Mouse (Mus musculus): ENCODE data around the gene Hyal3. TPM values are rescaled to one million over a fixed set of nuclear protein-coding genes. Genes with fewer than 3 reads are reported as not detected.

Gene Hyal3
- polyA plus RNA-seq, 1 experiment from 2014 or later: 1.1 TPM

DNA sequence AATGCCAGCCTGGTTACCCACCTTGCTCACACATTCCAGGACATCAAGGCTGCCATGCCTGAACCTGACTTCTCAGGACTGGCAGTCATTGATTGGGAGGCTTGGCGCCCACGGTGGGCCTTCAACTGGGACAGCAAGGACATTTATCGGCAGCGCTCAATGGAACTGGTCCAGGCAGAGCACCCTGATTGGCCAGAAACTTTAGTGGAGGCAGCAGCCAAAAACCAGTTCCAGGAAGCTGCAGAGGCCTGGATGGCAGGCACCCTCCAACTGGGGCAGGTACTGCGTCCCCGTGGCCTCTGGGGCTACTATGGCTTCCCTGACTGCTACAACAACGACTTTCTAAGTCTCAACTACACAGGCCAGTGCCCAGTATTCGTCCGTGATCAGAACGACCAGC is 2.7 kb upstream of the Hyal3 start:
- 86% methylated on average over 10 of the region's 10 CpGs for WGBS
- no peak overlapping the region for H3K9ac ChIP-seq
- no peak for ATAC-seq (ENCODE audit: insufficient read depth, low FRiP score, low read depth)
- H3K9me3 ChIP-seq: no peaks in the 10 kb centered on the region
- no peak overlapping the region for H3K4me3 ChIP-seq (replicated peaks)
- peak overlapping the region; percentile 74; the same call in 1 of the 2 replicates for H3K4me2 ChIP-seq
- H3K27me3 ChIP-seq (replicated peaks): no peaks in the 10 kb centered on the region
- peaks cover 46% of the 10 kb centered on the region for H3K4me1 ChIP-seq
- peaks cover 11% of the 10 kb centered on the region; the same call in 1 of the 2 replicates for H3K36me3 ChIP-seq
- H3K27ac ChIP-seq: no peak overlapping the region

DNA sequence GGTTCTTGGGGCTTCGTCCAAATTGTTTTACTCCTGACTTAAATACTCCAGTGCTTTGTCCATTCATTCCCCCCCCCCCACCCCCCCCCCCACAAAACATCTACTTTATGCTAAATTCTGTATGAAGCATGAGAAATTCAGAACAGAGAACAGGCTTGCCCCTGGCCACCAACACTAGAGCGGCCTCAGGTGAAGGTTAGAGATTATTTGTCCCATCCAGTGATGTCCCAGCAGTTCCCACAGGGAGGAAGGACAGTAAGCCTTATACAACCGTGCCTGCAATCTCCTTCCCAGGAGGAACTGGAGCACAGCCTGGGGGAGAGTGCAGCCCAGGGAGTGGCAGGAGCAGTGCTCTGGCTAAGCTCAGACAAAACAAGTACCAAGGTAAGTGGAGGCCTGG is 2.0 kb upstream of the Hyal3 start, which contains the start of gene Naa80:
Gene Naa80, plus strand, starts transcription at position 301 of the 400 bp plus-strand sequence.
- Histone ChIP-seq H3K9me3 (no peaks in the 10 kb centered on the region), H3K4me1 (peaks cover 46% of the 10 kb centered on the region), H3K9ac (no peak within 1 kb of the TSS), H3K27ac (peak within 1 kb of the TSS; percentile 94), H3K27me3 (replicated peaks) (no peaks in the 10 kb centered on the region), H3K36me3 (peaks cover 6% of the 10 kb centered on the region; the same call in 1 of the 2 replicates), H3K4me2 (peak within 1 kb of the TSS; percentile 79; the same call in 1 of the 2 replicates), H3K4me3 (replicated peaks) (no peak within 1 kb of the TSS)
- ATAC-seq (ENCODE audit: insufficient read depth, low FRiP score, low read depth): no peak
- 75% methylated on average over 3 of the region's 3 CpGs for WGBS

DNA sequence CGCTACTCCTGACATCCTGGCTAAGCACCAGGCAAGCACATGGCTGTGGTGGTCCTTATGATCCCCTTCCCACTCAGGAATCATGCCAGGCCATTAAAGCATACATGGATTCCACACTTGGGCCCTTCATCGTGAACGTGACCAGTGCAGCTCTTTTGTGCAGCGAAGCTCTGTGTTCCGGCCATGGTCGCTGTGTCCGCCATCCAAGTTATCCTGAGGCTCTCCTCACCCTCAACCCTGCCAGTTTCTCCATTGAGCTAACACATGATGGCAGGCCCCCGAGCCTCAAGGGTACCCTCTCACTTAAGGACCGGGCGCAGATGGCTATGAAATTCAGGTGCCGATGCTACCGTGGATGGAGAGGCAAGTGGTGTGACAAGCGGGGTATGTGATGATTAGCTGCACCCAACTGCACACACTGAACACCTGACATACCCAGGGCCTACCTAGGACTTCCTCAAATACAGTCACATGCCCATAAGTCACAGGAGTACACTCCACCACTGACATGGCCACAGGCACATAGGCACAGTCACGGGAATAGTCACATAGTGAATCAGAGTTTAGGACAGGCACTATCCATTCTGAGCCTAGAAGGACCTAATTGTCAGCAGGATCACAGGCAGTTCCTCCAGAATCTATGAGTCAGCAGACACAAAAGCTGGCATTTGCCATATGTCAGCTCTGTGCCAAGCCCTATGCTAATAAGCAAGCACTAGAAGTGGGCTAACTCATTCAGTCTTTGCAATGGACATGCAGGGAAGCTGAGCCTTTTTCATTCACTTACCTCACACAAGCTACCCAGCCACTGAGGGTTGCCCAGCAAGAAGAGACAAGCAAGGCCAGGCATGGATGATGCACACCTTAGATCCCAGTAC is 1.4 kb upstream of the Hyal3 start:
- Histone ChIP-seq H3K9me3 (no peaks in the 10 kb centered on the region), H3K27ac (peak overlapping the region; percentile 94), H3K9ac (0 out of 2 replicates have a peak overlapping the region, but pooled peaks have one; percentile 2), H3K36me3 (0 out of 2 replicates have a peak, but pooled peaks cover 3% of the 10 kb centered on the region), H3K4me3 (replicated peaks) (no peak overlapping the region), H3K4me2 (0 out of 2 replicates have a peak overlapping the region, but pooled peaks have one; percentile 79), H3K4me1 (peaks cover 46% of the 10 kb centered on the region), H3K27me3 (replicated peaks) (no peaks in the 10 kb centered on the region)
- 93% methylated on average over 14 of the region's 14 CpGs for WGBS
- no peak for ATAC-seq (ENCODE audit: insufficient read depth, low FRiP score, low read depth)

DNA sequence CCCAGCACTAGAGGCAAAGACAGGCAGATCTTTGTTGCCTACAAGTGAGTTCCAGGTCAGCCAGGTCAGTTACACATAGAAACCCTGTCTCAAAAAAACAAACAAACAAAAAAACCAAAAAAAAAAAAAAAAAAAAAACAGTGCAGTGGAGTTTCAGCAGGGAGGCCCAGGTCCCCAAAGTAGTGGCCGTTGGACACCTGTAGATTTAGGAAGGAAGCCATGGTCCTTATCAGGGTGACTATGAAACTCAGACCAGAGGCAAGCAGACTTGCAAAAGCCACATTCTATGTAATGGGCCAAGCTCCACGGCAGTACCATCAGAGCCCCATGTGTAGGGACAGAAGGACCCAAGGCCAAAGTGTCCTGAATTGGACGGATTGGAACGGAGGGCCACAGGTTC is 966 bp downstream of the Hyal3 start:
- 61% methylated on average over 4 of the region's 4 CpGs for WGBS
- no peak for ATAC-seq (ENCODE audit: insufficient read depth, low FRiP score, low read depth)

DNA sequence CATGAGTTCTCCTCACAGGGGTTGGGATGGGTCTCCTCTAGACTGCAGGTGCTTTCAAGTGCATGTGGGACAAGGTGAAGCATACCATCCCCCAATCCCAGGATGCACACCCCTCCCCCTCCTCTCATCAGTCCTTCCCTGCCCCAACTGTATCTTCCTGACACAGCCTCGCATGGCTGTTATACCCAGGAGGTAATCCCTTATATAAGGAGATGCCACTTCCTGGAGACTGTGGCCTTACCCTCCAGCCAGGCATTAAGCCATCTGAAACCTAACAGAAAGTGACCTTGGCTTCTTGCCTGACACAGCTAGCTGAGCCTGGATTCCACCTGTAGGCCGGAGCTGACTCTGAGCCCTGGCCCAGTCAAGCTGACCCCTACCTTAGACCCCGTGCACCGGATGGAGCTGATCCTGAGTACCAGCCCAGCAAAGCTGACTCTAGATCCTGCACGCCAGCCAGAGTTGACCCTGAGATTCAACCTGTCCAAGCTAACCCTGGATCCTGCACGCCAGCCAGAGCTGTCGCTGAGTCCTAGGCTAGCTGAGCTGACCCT is 2.0 kb downstream of the Hyal3 start:
- 84% methylated on average over 7 of the region's 7 CpGs for WGBS
- Histone ChIP-seq H3K4me2 (no peak overlapping the region), H3K36me3 (0 out of 2 replicates have a peak, but pooled peaks cover 3% of the 10 kb centered on the region), H3K4me1 (peaks cover 26% of the 10 kb centered on the region), H3K4me3 (replicated peaks) (no peak overlapping the region), H3K27ac (no peak overlapping the region), H3K9me3 (no peaks in the 10 kb centered on the region), H3K9ac (no peak overlapping the region), H3K27me3 (replicated peaks) (no peaks in the 10 kb centered on the region)
- ATAC-seq (ENCODE audit: insufficient read depth, low FRiP score, low read depth): no peak

More for the DNA sequence above, 966 bp downstream of the Hyal3 start:
- no peaks in the 10 kb centered on the region for H3K27me3 ChIP-seq (replicated peaks)
- peak overlapping the region; percentile 79 for H3K4me2 ChIP-seq
- H3K4me1 ChIP-seq: peaks cover 36% of the 10 kb centered on the region
- H3K27ac ChIP-seq: peak overlapping the region; percentile 94
- H3K36me3 ChIP-seq: 0 out of 2 replicates have a peak, but pooled peaks cover 3% of the 10 kb centered on the region
- H3K4me3 ChIP-seq (replicated peaks): peak overlapping the region; percentile 56
- peak overlapping the region; percentile 50; the same call in 1 of the 2 replicates for H3K9ac ChIP-seq
- H3K9me3 ChIP-seq: no peaks in the 10 kb centered on the region

DNA sequence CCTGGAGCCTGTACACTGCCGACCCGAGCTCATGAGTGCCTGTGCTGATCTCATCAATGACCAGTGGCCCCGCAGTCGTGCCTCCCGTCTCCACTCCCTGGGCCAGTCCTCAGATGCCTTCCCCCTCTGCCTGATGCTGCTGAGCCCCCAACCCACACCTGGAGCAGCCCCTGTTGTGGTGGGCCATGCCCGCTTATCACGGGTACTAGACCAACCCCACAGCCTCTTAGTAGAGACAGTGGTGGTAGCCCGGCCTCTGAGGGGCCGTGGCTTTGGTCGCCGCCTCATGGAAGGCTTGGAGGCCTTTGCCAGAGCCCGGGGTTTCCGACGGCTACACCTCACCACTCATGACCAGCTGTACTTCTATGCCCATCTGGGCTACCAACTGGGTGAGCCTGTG is 2.6 kb downstream of the Hyal3 start:
- WGBS: 90% methylated on average over 14 of the region's 14 CpGs

DNA sequence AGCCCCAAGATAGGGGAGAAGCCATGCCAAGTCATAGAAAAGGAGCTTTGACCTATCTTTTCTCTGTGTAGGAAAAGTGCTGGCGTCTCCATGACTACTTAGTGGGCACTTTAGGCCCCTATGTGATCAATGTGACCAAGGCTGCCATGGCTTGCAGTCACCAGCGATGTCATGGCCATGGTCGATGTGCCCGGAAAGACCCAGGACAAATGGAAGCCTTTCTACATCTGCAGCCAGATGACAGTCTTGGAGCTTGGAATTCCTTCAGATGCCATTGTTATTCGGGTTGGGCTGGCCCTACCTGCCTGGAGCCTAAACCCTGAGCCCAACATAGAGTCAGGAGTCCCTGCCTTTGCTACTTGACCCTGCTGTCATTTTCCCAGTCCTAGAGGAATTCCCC is 5.9 kb downstream of the Hyal3 start:
- Histone ChIP-seq H3K4me3 (replicated peaks) (no peak overlapping the region), H3K9me3 (no peaks in the 10 kb centered on the region), H3K27ac (peak overlapping the region; percentile 40; the same call in 1 of the 2 replicates), H3K4me1 (peaks cover 26% of the 10 kb centered on the region), H3K27me3 (replicated peaks) (no peaks in the 10 kb centered on the region), H3K36me3 (peaks cover 20% of the 10 kb centered on the region; the same call in 1 of the 2 replicates), H3K4me2 (0 out of 2 replicates have a peak overlapping the region, but pooled peaks have one; percentile 40), H3K9ac (no peak overlapping the region)
- WGBS: 88% methylated on average over 5 of the region's 5 CpGs
- ATAC-seq (ENCODE audit: insufficient read depth, low FRiP score, low read depth): no peak

More for the DNA sequence above, 2.6 kb downstream of the Hyal3 start:
- H3K4me2 ChIP-seq: no peak overlapping the region
- 0 out of 2 replicates have a peak, but pooled peaks cover 3% of the 10 kb centered on the region for H3K36me3 ChIP-seq
- H3K9me3 ChIP-seq: no peaks in the 10 kb centered on the region
- H3K27me3 ChIP-seq (replicated peaks): no peaks in the 10 kb centered on the region
- no peak overlapping the region for H3K4me3 ChIP-seq (replicated peaks)
- H3K27ac ChIP-seq: no peak overlapping the region
- ATAC-seq (ENCODE audit: insufficient read depth, low FRiP score, low read depth): no peak
- no peak overlapping the region for H3K9ac ChIP-seq
- peaks cover 29% of the 10 kb centered on the region for H3K4me1 ChIP-seq

DNA sequence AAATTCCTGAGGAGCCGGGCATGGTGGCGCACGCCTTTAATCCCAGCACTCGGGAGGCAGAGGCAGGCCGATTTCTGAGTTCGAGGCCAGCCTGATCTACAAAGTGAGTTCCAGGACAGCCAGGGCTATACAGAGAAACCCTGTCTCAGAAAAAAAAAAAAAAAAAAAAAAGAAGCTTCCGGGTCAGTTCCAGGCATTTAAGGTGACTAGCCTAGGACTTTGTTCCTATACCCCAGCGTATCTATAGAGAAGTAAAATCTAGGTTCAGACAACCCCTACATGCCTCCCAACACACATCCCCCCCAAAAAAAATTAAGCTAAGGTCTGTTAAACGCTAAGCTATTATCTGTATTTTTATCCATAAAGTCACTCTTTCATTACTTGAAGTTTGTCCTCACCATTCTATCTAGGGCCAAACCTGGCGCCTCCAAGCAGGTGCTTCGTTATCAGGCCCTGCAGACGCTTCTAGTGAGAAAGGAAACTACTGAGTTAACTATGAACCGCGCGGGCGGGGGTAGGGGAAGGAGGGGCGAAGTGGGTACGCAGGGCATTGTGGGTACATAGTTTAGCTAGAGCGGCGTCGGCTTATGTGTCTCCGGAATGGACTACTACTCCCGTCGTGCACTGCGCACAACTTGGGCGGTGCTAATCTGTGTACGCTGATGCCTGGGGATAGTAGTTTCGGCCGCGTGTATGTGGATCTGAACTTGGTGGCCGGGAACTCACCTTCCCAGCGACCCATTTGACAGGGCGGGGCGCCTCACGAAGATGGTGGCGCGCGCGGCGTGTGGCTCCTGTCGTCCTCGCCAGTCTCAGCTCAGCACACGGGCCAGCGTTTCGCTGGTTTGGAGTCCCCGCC is 6.6 kb downstream of the Hyal3 start, which contains the start of gene Ifrd2:
Gene Ifrd2, plus strand, starts transcription at position 669 of the 859 bp plus-strand sequence.
- peak within 1 kb of the TSS; percentile 78 for H3K4me3 ChIP-seq (replicated peaks)
- no peaks in the 10 kb centered on the region for H3K9me3 ChIP-seq
- H3K36me3 ChIP-seq: peaks cover 25% of the 10 kb centered on the region
- H3K4me1 ChIP-seq: peaks cover 20% of the 10 kb centered on the region
- H3K4me2 ChIP-seq: peak within 1 kb of the TSS; percentile 83
- H3K9ac ChIP-seq: peak within 1 kb of the TSS; percentile 73
- no peaks in the 10 kb centered on the region for H3K27me3 ChIP-seq (replicated peaks)
- peak; percentile 97 for ATAC-seq (ENCODE audit: insufficient read depth, low FRiP score, low read depth)
- peak within 1 kb of the TSS; percentile 62 for H3K27ac ChIP-seq
- 12% methylated on average over 46 of the region's 46 CpGs for WGBS

DNA sequence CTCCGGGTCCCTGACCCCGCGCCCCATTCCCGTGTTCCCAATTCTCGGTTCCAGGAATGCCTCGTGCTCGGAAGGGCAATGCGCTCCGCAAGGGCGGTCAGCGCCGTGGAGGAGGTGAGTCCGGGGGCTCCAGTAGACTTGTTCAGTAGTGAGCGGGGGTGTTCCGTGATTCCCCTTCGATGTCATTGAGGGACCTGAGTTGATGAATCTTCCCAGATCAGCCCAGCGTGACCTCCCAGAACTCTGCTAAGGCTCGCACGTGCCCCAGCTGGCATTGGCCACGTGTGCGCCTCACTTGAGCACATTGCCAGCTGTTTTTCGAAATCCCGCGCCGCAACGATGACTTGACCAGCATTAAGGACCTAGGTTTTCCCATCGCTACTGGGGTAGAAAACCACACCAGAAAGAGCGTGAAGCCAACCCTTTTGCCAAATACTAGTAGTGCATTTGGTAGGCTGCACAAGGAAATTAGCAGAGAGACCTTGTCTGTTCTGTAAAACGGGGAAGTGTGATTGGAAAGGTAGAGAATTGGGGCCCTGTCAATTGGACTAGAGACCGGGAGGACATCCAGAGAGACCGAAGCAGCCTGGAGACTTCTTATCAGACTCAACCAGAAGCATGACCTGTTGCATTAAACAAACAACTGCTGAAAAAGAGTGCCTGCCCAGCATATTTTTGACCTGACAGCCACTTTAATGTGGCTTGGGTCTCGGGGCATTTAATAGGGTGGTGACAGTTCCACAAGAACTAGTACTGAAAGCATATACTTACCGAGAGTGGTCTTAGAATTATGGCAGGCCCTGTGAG is 7.4 kb downstream of the Hyal3 start:
- H3K36me3 ChIP-seq: peaks cover 29% of the 10 kb centered on the region
- H3K9ac ChIP-seq: peak overlapping the region; percentile 73
- peak overlapping the region; percentile 62 for H3K27ac ChIP-seq
- H3K27me3 ChIP-seq (replicated peaks): no peaks in the 10 kb centered on the region
- WGBS: 3% methylated on average over 33 of the region's 33 CpGs
- peak overlapping the region; percentile 83 for H3K4me2 ChIP-seq
- H3K4me3 ChIP-seq (replicated peaks): peak overlapping the region; percentile 78
- peaks cover 17% of the 10 kb centered on the region for H3K4me1 ChIP-seq
- no peak for ATAC-seq (ENCODE audit: insufficient read depth, low FRiP score, low read depth)
- H3K9me3 ChIP-seq: no peaks in the 10 kb centered on the region

DNA sequence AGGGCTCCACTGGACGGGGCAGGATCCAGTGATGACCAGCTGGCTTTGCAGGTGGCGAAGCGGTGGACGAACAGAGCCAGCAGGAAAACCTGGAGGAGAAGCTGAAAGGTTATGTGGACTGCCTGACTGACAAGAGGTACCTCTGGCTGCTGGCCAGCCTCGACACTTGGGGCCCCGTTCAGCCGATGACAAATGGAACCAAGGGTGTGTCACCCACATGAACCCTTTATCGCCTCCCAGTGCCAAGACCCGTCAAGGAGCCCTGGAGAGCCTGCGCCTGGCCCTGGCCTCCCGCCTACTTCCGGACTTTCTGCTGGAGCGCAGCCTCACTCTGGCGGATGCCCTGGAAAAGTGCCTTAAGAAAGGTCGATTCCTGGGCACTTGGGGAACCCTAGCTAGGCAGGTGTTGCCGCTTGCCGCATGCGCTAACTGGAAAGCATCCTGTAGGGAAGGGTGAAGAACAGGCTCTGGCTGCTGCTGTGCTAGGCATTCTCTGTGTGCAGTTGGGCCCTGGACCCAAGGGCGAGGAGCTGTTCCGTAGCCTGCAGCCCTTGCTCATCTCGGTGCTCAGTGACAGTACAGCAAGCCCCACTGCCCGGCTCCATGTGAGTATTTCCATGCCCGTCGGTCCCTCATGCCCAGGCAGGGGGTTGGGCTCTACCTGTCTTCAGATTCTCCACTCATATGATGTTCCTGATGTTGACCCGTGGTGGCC is 9.6 kb downstream of the Hyal3 start:
- ATAC-seq (ENCODE audit: insufficient read depth, low FRiP score, low read depth): peak; percentile 24; the same call in 1 of the 2 replicates
- H3K9ac ChIP-seq: no peak overlapping the region
- no peaks in the 10 kb centered on the region for H3K9me3 ChIP-seq

More for the DNA sequence above, 9.6 kb downstream of the Hyal3 start:
- no peak overlapping the region for H3K4me3 ChIP-seq (replicated peaks)
- peaks cover 17% of the 10 kb centered on the region for H3K4me1 ChIP-seq
- WGBS: 71% methylated on average over 25 of the region's 25 CpGs
- H3K27me3 ChIP-seq (replicated peaks): no peaks in the 10 kb centered on the region
- H3K4me2 ChIP-seq: peak overlapping the region; percentile 83
- peaks cover 36% of the 10 kb centered on the region for H3K36me3 ChIP-seq
- peak overlapping the region; percentile 57 for H3K27ac ChIP-seq

Measured in stomach, embryonic 15.5 days (tissue).